Mouse (Mus musculus) testis, adult 2 months (tissue): Measurements from ENCODE around the gene Ip6k3.

Source experiments
- CTCF ChIP-seq: fragments of 200-500 bp; IDR thresholded peaks from 2 replicates; pipeline ENCODE4 v1.5.1; 2012; ENCODE audit warnings: low read depth, mild to moderate bottlenecking, inconsistent platforms, low read length, moderate library complexity; ENCODE audit not compliant: control insufficient read depth, insufficient read depth, insufficient replicate concordance
- POLR2A ChIP-seq: fragments of 200-500 bp; IDR thresholded peaks from 2 replicates; pipeline ENCODE4 v1.6.1; 2012; ENCODE audit warnings: low read depth, mild to moderate bottlenecking, inconsistent platforms, low read length, moderate library complexity; ENCODE audit not compliant: control insufficient read depth

- TF ChIP-seq CTCF = no peak
- TF ChIP-seq POLR2A = no peak
Observed at GRCm38 (mm10) chr17:27183667-27184292, 16.2 kb upstream of the Ip6k3 start.
